Comparison of ENCODE assay signal across 17 mouse cellular contexts in genomic region chr9:112124184-112124583, GRCm38 (mm10).
A peak's percentile ranks its signal among the peaks of the same experiment; 100 is the strongest.
DNase-seq lines count a peak whose midpoint lies in the region; ATAC-seq and TF ChIP-seq lines count a peak whose summit lies in the region.
"Had no signal": no experiment of that assay in that cellular context is flagged by ENCODE, and none has a peak within 500 bp of the region (broad histone marks: within the 10 kb centered on the region; RNA-seq: fewer than 3 reads in every experiment).

No protein-coding gene starts in this region.

- DNase-seq in forebrain, postnatal 0 days = no peak
- no peak for DNase-seq in forebrain, embryonic 10.5 days (ENCODE audit: extremely low spot score, low spot score)
- DNase-seq in hindbrain, embryonic 11.5 days (ENCODE audit: low spot score) = no peak
- no peak for DNase-seq in hindbrain, postnatal 0 days (ENCODE audit: low spot score)
- DNase-seq in right cerebral cortex, adult 2 months (ENCODE audit: low spot score in 2 of 2) = no peak
- DNase-seq in kidney, postnatal 10 days = no peak
- DNase-seq: adrenal gland, adult 2 months; adrenal gland, postnatal 25 days; cerebellum, adult 9-10 months; gastrocnemius, postnatal 25 days; kidney, adult 2 months had no signal

- no peak overlapping the region for H3K4me2 ChIP-seq in forebrain, postnatal 0 days (ENCODE audit: low read depth)
- H3K4me2 ChIP-seq in hindbrain, embryonic 11.5 days (replicated peaks; ENCODE audit: low read depth, low read length) = no peak overlapping the region
- H3K4me2 ChIP-seq in hindbrain, embryonic 13.5 days = no peak overlapping the region
- H3K4me2 ChIP-seq in hindbrain, postnatal 0 days (ENCODE audit: low read depth, low read length) = no peak overlapping the region
- H3K4me2 ChIP-seq: embryonic facial prominence, embryonic 15.5 days; forebrain, embryonic 15.5 days; heart, embryonic 12.5 days; intestine, embryonic 15.5 days had no signal

- H3K4me1 ChIP-seq in forebrain, postnatal 0 days (ENCODE audit: insufficient read depth) = peaks cover 4% of the 10 kb centered on the region
- peaks cover 32% of the 10 kb centered on the region for H3K4me1 ChIP-seq in forebrain, embryonic 10.5 days
- H3K4me1 ChIP-seq in hindbrain, embryonic 11.5 days (replicated peaks; ENCODE audit: control insufficient read depth, insufficient read depth, low read length) = no peaks in the 10 kb centered on the region
- peaks cover 20% of the 10 kb centered on the region for H3K4me1 ChIP-seq in hindbrain, embryonic 13.5 days (replicated peaks)
- 0 out of 2 replicates have a peak, but pooled peaks cover 5% of the 10 kb centered on the region for H3K4me1 ChIP-seq in hindbrain, postnatal 0 days (ENCODE audit: insufficient read depth, low read length)
- H3K4me1 ChIP-seq: intestine, embryonic 15.5 days had no signal

- no peak overlapping the region for H3K9ac ChIP-seq in forebrain, postnatal 0 days
- H3K9ac ChIP-seq in hindbrain, embryonic 11.5 days (ENCODE audit: low read depth, low read length) = no peak overlapping the region
- no peak overlapping the region; the same call in 1 of the 2 replicates for H3K9ac ChIP-seq in hindbrain, embryonic 13.5 days
- no peak overlapping the region for H3K9ac ChIP-seq in hindbrain, postnatal 0 days (replicated peaks; ENCODE audit: low read length)
- H3K9ac ChIP-seq: embryonic facial prominence, embryonic 15.5 days; forebrain, embryonic 15.5 days; heart, embryonic 12.5 days; intestine, embryonic 15.5 days had no signal

- H3K27me3 ChIP-seq in forebrain, postnatal 0 days (ENCODE audit: insufficient read depth, low read length) = no peaks in the 10 kb centered on the region
- H3K27me3 ChIP-seq in forebrain, embryonic 10.5 days (ENCODE audit: poor library complexity, severe bottlenecking) = peaks cover 48% of the 10 kb centered on the region
- no peaks in the 10 kb centered on the region for H3K27me3 ChIP-seq in hindbrain, embryonic 11.5 days (ENCODE audit: control insufficient read depth, insufficient read depth, low read length)
- peaks cover 18% of the 10 kb centered on the region for H3K27me3 ChIP-seq in hindbrain, embryonic 13.5 days
- no peaks in the 10 kb centered on the region for H3K27me3 ChIP-seq in hindbrain, postnatal 0 days (ENCODE audit: insufficient read depth, low read length)
- H3K27me3 ChIP-seq: embryonic facial prominence, embryonic 15.5 days; forebrain, embryonic 15.5 days had no signal

- TF ChIP-seq CTCF in forebrain, postnatal 0 days (IDR thresholded peaks at IDR 0.05; ENCODE audit: low read depth) = no peak
- TF ChIP-seq CTCF in hindbrain, postnatal 0 days (IDR thresholded peaks at IDR 0.05; ENCODE audit: low read depth) = no peak

- no peak overlapping the region for H3K4me3 ChIP-seq in forebrain, postnatal 0 days (ENCODE audit: low read depth, low read length)
- no peak overlapping the region for H3K4me3 ChIP-seq in forebrain, embryonic 10.5 days
- no peak overlapping the region for H3K4me3 ChIP-seq in hindbrain, embryonic 11.5 days (ENCODE audit: low read depth, low read length)
- no peak overlapping the region for H3K4me3 ChIP-seq in hindbrain, embryonic 13.5 days
- H3K4me3 ChIP-seq in hindbrain, postnatal 0 days (ENCODE audit: low read length) = no peak overlapping the region
- H3K4me3 ChIP-seq: embryonic facial prominence, embryonic 15.5 days; erythroblast, embryonic 14.5 days; forebrain, embryonic 15.5 days; heart, embryonic 12.5 days; intestine, embryonic 15.5 days had no signal

- peaks cover 78% of the 10 kb centered on the region for H3K36me3 ChIP-seq in forebrain, postnatal 0 days (ENCODE audit: insufficient read depth)
- no peaks in the 10 kb centered on the region for H3K36me3 ChIP-seq in forebrain, embryonic 10.5 days (replicated peaks)
- H3K36me3 ChIP-seq in hindbrain, embryonic 11.5 days (ENCODE audit: control insufficient read depth, insufficient read depth, low read length) = no peaks in the 10 kb centered on the region
- H3K36me3 ChIP-seq in hindbrain, embryonic 13.5 days = peaks cover 19% of the 10 kb centered on the region
- peaks cover 8% of the 10 kb centered on the region; the same call in 1 of the 2 replicates for H3K36me3 ChIP-seq in hindbrain, postnatal 0 days (ENCODE audit: insufficient read depth, low read length)
- H3K36me3 ChIP-seq: embryonic facial prominence, embryonic 15.5 days; heart, embryonic 12.5 days; intestine, embryonic 15.5 days had no signal

- WGBS in forebrain, postnatal 0 days = 66% methylated on average over 4 of the region's 4 CpGs
- 72% methylated on average over 4 of the region's 4 CpGs for WGBS in forebrain, embryonic 10.5 days
- 68% methylated on average over 4 of the region's 4 CpGs for WGBS in hindbrain, embryonic 11.5 days
- WGBS in hindbrain, embryonic 13.5 days = 65% methylated on average over 4 of the region's 4 CpGs
- WGBS in hindbrain, postnatal 0 days = 52% methylated on average over 4 of the region's 4 CpGs

- H3K27ac ChIP-seq in forebrain, postnatal 0 days (ENCODE audit: low read depth, low read length) = 0 out of 2 replicates have a peak overlapping the region, but pooled peaks have one; percentile 21
- no peak overlapping the region for H3K27ac ChIP-seq in forebrain, embryonic 10.5 days
- H3K27ac ChIP-seq in hindbrain, embryonic 11.5 days (ENCODE audit: low read depth, low read length) = peak overlapping the region; percentile 47; the same call in 1 of the 2 replicates
- peak overlapping the region; percentile 66 for H3K27ac ChIP-seq in hindbrain, embryonic 13.5 days
- peak overlapping the region; percentile 45; the same call in 1 of the 2 replicates for H3K27ac ChIP-seq in hindbrain, postnatal 0 days
- H3K27ac ChIP-seq: embryonic facial prominence, embryonic 15.5 days; intestine, embryonic 15.5 days had no signal

- ATAC-seq in forebrain, postnatal 0 days = no peak
- ATAC-seq in hindbrain, embryonic 11.5 days (ENCODE audit: low FRiP score) = no peak
- ATAC-seq in hindbrain, embryonic 13.5 days (ENCODE audit: low FRiP score) = no peak
- ATAC-seq in hindbrain, postnatal 0 days = no peak
- ATAC-seq: intestine, embryonic 15.5 days had no signal

- no peaks in the 10 kb centered on the region for H3K9me3 ChIP-seq in forebrain, postnatal 0 days (ENCODE audit: low read length)
- no peaks in the 10 kb centered on the region for H3K9me3 ChIP-seq in forebrain, embryonic 10.5 days
- H3K9me3 ChIP-seq in hindbrain, embryonic 11.5 days (ENCODE audit: control insufficient read depth, low read length) = no peaks in the 10 kb centered on the region
- H3K9me3 ChIP-seq in hindbrain, embryonic 13.5 days = no peaks in the 10 kb centered on the region
- no peaks in the 10 kb centered on the region for H3K9me3 ChIP-seq in hindbrain, postnatal 0 days (ENCODE audit: low read length)
- H3K9me3 ChIP-seq: embryonic facial prominence, embryonic 15.5 days; forebrain, embryonic 15.5 days; heart, embryonic 12.5 days; intestine, embryonic 15.5 days had no signal
